Mouse (Mus musculus) cerebellum, adult 2 months (tissue): ENCODE measurements around the gene Dnajc13.

Source experiments
- CTCF ChIP-seq: fragments of 200-500 bp; IDR thresholded peaks from 2 replicates; pipeline ENCODE4 v1.5.1; 2011; ENCODE audit warnings: low read depth, mild to moderate bottlenecking, control low read depth, low read length, moderate library complexity, borderline replicate concordance; ENCODE audit not compliant: insufficient read depth
- POLR2A ChIP-seq: fragments of 200-500 bp; IDR thresholded peaks from 2 replicates; pipeline ENCODE4 v1.6.1; 2011; ENCODE audit warnings: low read length, control low read depth, borderline replicate concordance; ENCODE audit not compliant: insufficient read depth

GRCm38 (mm10) chr9:104102301-104102700 is 160.4 kb downstream of the Dnajc13 start:
- TF ChIP-seq CTCF (no peak), POLR2A (no peak)
